Mouse (Mus musculus) spleen, adult 2 months (tissue): ENCODE results near the gene Lrrc75a.

ENCODE experiments used
- CTCF ChIP-seq: fragments of 200-500 bp; IDR thresholded peaks from 2 replicates; pipeline ENCODE4 v1.5.1; 2011; ENCODE audit warnings: mild to moderate bottlenecking, inconsistent platforms; ENCODE audit not compliant: insufficient read depth, insufficient read length, insufficient replicate concordance; ENCODE audit errors: extremely low read depth
- POLR2A ChIP-seq: fragments of 200-500 bp; IDR thresholded peaks from 2 replicates; pipeline ENCODE4 v1.6.1; 2011; ENCODE audit warnings: low read depth, low read length, inconsistent platforms

DNA sequence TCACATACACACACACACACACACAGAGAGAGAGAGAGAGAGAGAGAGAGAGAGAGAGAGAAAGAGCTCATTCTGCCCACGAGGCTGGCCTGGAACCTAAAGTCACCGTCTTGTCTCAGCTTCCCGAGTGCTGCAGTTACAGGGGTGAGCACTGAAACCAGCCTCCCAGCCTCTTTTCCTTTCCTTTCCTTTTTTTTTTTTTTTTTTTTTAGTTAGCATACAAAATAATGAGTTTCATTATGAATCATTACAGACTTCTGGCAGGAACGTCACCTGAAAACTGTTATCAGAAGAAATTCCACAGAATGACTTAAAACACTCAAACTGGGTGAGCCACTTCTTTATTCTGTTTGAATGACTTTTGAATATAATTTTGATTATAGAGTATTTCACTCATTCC lies 31.6 kb upstream of the Lrrc75a start:
- no peak for TF ChIP-seq CTCF
- no peak for TF ChIP-seq POLR2A
